Mouse (Mus musculus) small intestine, adult 2 months (tissue): ENCODE results near the gene Nfya.

ENCODE experiments used
- CTCF ChIP-seq: fragments of 200-500 bp; IDR thresholded peaks from 2 replicates; pipeline ENCODE4 v1.5.1; 2012; ENCODE audit warnings: low read depth, mild to moderate bottlenecking, control low read depth, inconsistent platforms, low read length, moderate library complexity, mixed read lengths; ENCODE audit not compliant: insufficient replicate concordance, insufficient read length; ENCODE audit errors: extremely low read depth
- POLR2A ChIP-seq: fragments of 200-500 bp; IDR thresholded peaks from 2 replicates; pipeline ENCODE4 v1.6.1; 2012; ENCODE audit warnings: low read depth, mild to moderate bottlenecking, control low read depth, inconsistent platforms, low read length, moderate library complexity

- TF ChIP-seq POLR2A, result no peak
- no peak for TF ChIP-seq CTCF
These were observed 62.9 kb downstream of the Nfya start for GRCm38 (mm10) chr17:48346834-48347233.
